Mouse (Mus musculus) spleen, postnatal 4 days (tissue): Measurements from ENCODE around the gene Gm28308.

ENCODE experiments used
- DNase-seq, 2 experiments: peaks; one replicate each; pipeline ENCODE4 v3.0.0; 2022; ENCODE audit warnings: low spot score in 2 of 2

The Gm28308 gene

GRCm38 (mm10) chr6:52232568-52232965 lies 19.4 kb upstream of the Gm28308 start:
- DNase-seq: no peak

GRCm38 (mm10) chr6:52231885-52232567 lies 18.9 kb upstream of the Gm28308 start:
- DNase-seq: no peak

- no peak for DNase-seq
Measured at GRCm38 (mm10) chr6:52230516-52231165, 17.5 kb upstream of the Gm28308 start, which contains the start of gene Hoxa9. TSS of gene Hoxa9 (minus strand) at chr6:52231089.

GRCm38 (mm10) chr6:52229558-52230416 lies 16.6 kb upstream of the Gm28308 start:
- no peak for DNase-seq

- no peak for DNase-seq
Measured at GRCm38 (mm10) chr6:52228475-52229465, 15.6 kb upstream of the Gm28308 start.

- DNase-seq: no peak
Measured at GRCm38 (mm10) chr6:52227470-52228222, 14.5 kb upstream of the Gm28308 start.

GRCm38 (mm10) chr6:52226569-52227257 lies 13.6 kb upstream of the Gm28308 start:
- DNase-seq: no peak

- DNase-seq: no peak
Measured at GRCm38 (mm10) chr6:52225612-52226568, 12.8 kb upstream of the Gm28308 start.

GRCm38 (mm10) chr6:52224895-52225611 lies 11.9 kb upstream of the Gm28308 start:
- DNase-seq: no peak

GRCm38 (mm10) chr6:52223939-52224760 lies 11.0 kb upstream of the Gm28308 start:
- DNase-seq: no peak

GRCm38 (mm10) chr6:52222729-52223128 lies 9.6 kb upstream of the Gm28308 start:
- DNase-seq: no peak

- no peak for DNase-seq
Measured at GRCm38 (mm10) chr6:52221993-52222685, 9.0 kb upstream of the Gm28308 start.

GRCm38 (mm10) chr6:52221337-52221992 lies 8.3 kb upstream of the Gm28308 start, which contains the start of gene Hoxa7:
TSS of gene Hoxa7 (minus strand) at chr6:52221854.
- peak; percentile 75 to 90 for DNase-seq

GRCm38 (mm10) chr6:52220865-52221310 lies 7.7 kb upstream of the Gm28308 start:
- DNase-seq: no peak

- DNase-seq: no peak
Measured at GRCm38 (mm10) chr6:52220003-52220864, 7.1 kb upstream of the Gm28308 start.
